Mouse (Mus musculus) heart, embryonic 12.5 days (tissue): Measurements from ENCODE around the gene Gm11011. TPM values are rescaled to one million over a fixed set of nuclear protein-coding genes. Genes with fewer than 3 reads are reported as not detected.
"Not testable (repeated sequence)": the region's sequence is repeated elsewhere in the genome, so short reads cannot be mapped to it uniquely, and the experiment has no call there.

ENCODE experiments used
- ATAC-seq: fragments of 200-750 bp; cut with Nextera tagmentation; 2 replicates; pipeline ENCODE4 v1.8.0; 2017; ENCODE audit warnings: moderate TSS enrichment, moderate library complexity; ENCODE audit not compliant: insufficient number of reproducible peaks, low FRiP score
- H3K27ac ChIP-seq: fragments of 300-500 bp; sonication (generic); 2 replicates; pipeline ENCODE4 v1.5.1; 2016; ENCODE audit warnings: mild to moderate bottlenecking, moderate library complexity; ENCODE audit not compliant: poor library complexity, severe bottlenecking
- H3K27me3 ChIP-seq: fragments of 300-500 bp; sonication (generic); replicated peaks from 2 replicates; pipeline ENCODE4 v1.6.1; 2016; ENCODE audit warnings: mild to moderate bottlenecking, moderate library complexity
- H3K36me3 ChIP-seq: fragments of 300-500 bp; sonication (generic); 2 replicates; pipeline ENCODE4 v1.6.1; 2016; ENCODE audit warnings: mild to moderate bottlenecking, moderate library complexity
- H3K4me1 ChIP-seq: fragments of 300-500 bp; sonication (generic); replicated peaks from 2 replicates; pipeline ENCODE4 v1.6.1; 2016; ENCODE audit warnings: mild to moderate bottlenecking
- H3K4me2 ChIP-seq: fragments of 300-500 bp; sonication (generic); 2 replicates; pipeline ENCODE4 v1.6.1; 2016; ENCODE audit warnings: mild to moderate bottlenecking, moderate library complexity
- H3K4me3 ChIP-seq: fragments of 300-500 bp; sonication (generic); 2 replicates; pipeline ENCODE4 v1.5.1; 2016; ENCODE audit warnings: mild to moderate bottlenecking
- H3K9ac ChIP-seq: fragments of 300-500 bp; sonication (generic); 2 replicates; pipeline ENCODE4 v1.6.1; 2016; ENCODE audit warnings: mild to moderate bottlenecking, moderate library complexity
- H3K9me3 ChIP-seq: fragments of 300-500 bp; sonication (generic); replicated peaks from 2 replicates; pipeline ENCODE4 v1.6.1; 2016; ENCODE audit warnings: mild to moderate bottlenecking, moderate library complexity
- WGBS: fragments of 180-500 bp; shearing (Covaris S2); methylation state at CpG from one replicate; pipeline ENCODE4 v1.1.7; 2016; 5-methylcytosine and 5-hydroxymethylcytosine counted together
- polyA plus RNA-seq: library from polyadenylated mRNA; unstranded; fragments of >200 nt; fragmentation: Nextera tagmentation; extraction: Ambion mirVana; gene quantifications from 2 replicates; pipeline ENCODE4 v1.2.1, GENCODE M21; 2016

Gm11011 gene
- not detected in 2 replicates for polyA plus RNA-seq

- not testable (repeated sequence) for H3K4me3 ChIP-seq, H3K4me2 ChIP-seq, H3K27me3 ChIP-seq, H3K27ac ChIP-seq, H3K36me3 ChIP-seq, H3K9me3 ChIP-seq, H3K4me1 ChIP-seq, H3K9ac ChIP-seq, ATAC-seq
Observed at GRCm38 (mm10) chr2:169587645-169588044, at the start of gene Gm11011. Gm11011 (minus strand) TSS chr2:169587745.

- 60% methylated on average over 4 of the region's 4 CpGs for WGBS
Observed at GRCm38 (mm10) chr2:169636414-169636813, 48.9 kb upstream of the Gm11011 start.

GRCm38 (mm10) chr2:169635428-169635827 lies 47.9 kb upstream of the Gm11011 start:
- Histone ChIP-seq H3K9me3 (no peaks in the 10 kb centered on the region), H3K4me3 (peak overlapping the region; percentile 66), H3K27ac (no peak overlapping the region), H3K4me1 (peaks cover 17% of the 10 kb centered on the region), H3K4me2 (peak overlapping the region; percentile 85), H3K9ac (no peak overlapping the region; the same call in 1 of the 2 replicates), H3K27me3 (no peaks in the 10 kb centered on the region), H3K36me3 (no peaks in the 10 kb centered on the region)
- ATAC-seq = no peak
- WGBS = 37% methylated on average over 7 of the region's 7 CpGs

More at GRCm38 (mm10) chr2:169636414-169636813, 48.9 kb upstream of the Gm11011 start:
- Histone ChIP-seq H3K9me3 (no peaks in the 10 kb centered on the region), H3K36me3 (no peaks in the 10 kb centered on the region), H3K4me1 (peaks cover 17% of the 10 kb centered on the region), H3K27ac (no peak overlapping the region), H3K4me3 (no peak overlapping the region), H3K9ac (no peak overlapping the region), H3K27me3 (no peaks in the 10 kb centered on the region), H3K4me2 (peak overlapping the region; percentile 85)
- no peak for ATAC-seq

- H3K4me1 ChIP-seq = peaks cover 17% of the 10 kb centered on the region
- H3K36me3 ChIP-seq = no peaks in the 10 kb centered on the region
- 48% methylated on average over 17 of the region's 17 CpGs for WGBS
- H3K9me3 ChIP-seq = no peaks in the 10 kb centered on the region
- peak overlapping the region; percentile 85 for H3K4me2 ChIP-seq
- peak overlapping the region; percentile 75 for H3K9ac ChIP-seq
- peak overlapping the region; percentile 24; the same call in 1 of the 2 replicates for H3K27ac ChIP-seq
- no peak for ATAC-seq
- no peaks in the 10 kb centered on the region for H3K27me3 ChIP-seq
- peak overlapping the region; percentile 66 for H3K4me3 ChIP-seq
Observed at GRCm38 (mm10) chr2:169634619-169635382, 47.3 kb upstream of the Gm11011 start.

- H3K9ac ChIP-seq = peak overlapping the region; percentile 75
- peaks cover 17% of the 10 kb centered on the region for H3K4me1 ChIP-seq
- peak overlapping the region; percentile 85 for H3K4me2 ChIP-seq
- H3K36me3 ChIP-seq = no peaks in the 10 kb centered on the region
- peak; percentile 27; the same call in 1 of the 2 replicates for ATAC-seq
- no peaks in the 10 kb centered on the region for H3K9me3 ChIP-seq
- H3K27ac ChIP-seq = peak overlapping the region; percentile 64
- WGBS = under 1% methylated on average over 38 of the region's 38 CpGs
- no peaks in the 10 kb centered on the region for H3K27me3 ChIP-seq
- H3K4me3 ChIP-seq = peak overlapping the region; percentile 66
Observed at GRCm38 (mm10) chr2:169633491-169634289, 46.1 kb upstream of the Gm11011 start.

- peak; percentile 82 for ATAC-seq
- no peaks in the 10 kb centered on the region for H3K9me3 ChIP-seq
- H3K27me3 ChIP-seq = no peaks in the 10 kb centered on the region
- H3K4me2 ChIP-seq = peak within 1 kb of the TSS; percentile 85
- peak within 1 kb of the TSS; percentile 75 for H3K9ac ChIP-seq
- H3K4me1 ChIP-seq = peaks cover 17% of the 10 kb centered on the region
- under 1% methylated on average over 22 of the region's 22 CpGs for WGBS
- H3K4me3 ChIP-seq = peak within 1 kb of the TSS; percentile 66
- H3K36me3 ChIP-seq = no peaks in the 10 kb centered on the region
- H3K27ac ChIP-seq = peak within 1 kb of the TSS; percentile 64
Observed at GRCm38 (mm10) chr2:169632338-169633151, 45.0 kb upstream of the Gm11011 start, which contains the start of gene Tshz2. Tshz2 (plus strand) TSS chr2:169633013.

GRCm38 (mm10) chr2:169630070-169630469 lies 42.5 kb upstream of the Gm11011 start:
- Histone ChIP-seq H3K4me1 (peaks cover 9% of the 10 kb centered on the region), H3K9me3 (no peaks in the 10 kb centered on the region), H3K9ac (no peak overlapping the region), H3K4me2 (no peak overlapping the region), H3K4me3 (no peak overlapping the region), H3K27me3 (no peaks in the 10 kb centered on the region), H3K36me3 (no peaks in the 10 kb centered on the region), H3K27ac (no peak overlapping the region)
- ATAC-seq = no peak
- WGBS = 85% methylated on average over 3 of the region's 3 CpGs

GRCm38 (mm10) chr2:169621201-169621710 lies 33.7 kb upstream of the Gm11011 start:
- H3K4me1 ChIP-seq = peaks cover 16% of the 10 kb centered on the region; the same call in 1 of the 2 replicates
- no peak overlapping the region for H3K9ac ChIP-seq
- WGBS = 45% methylated on average over 15 of the region's 15 CpGs
- no peak overlapping the region for H3K4me3 ChIP-seq
- H3K4me2 ChIP-seq = peak overlapping the region; percentile 41
- H3K9me3 ChIP-seq = no peaks in the 10 kb centered on the region
- H3K27me3 ChIP-seq = no peaks in the 10 kb centered on the region
- H3K27ac ChIP-seq = no peak overlapping the region
- peak; percentile 47; the same call in 1 of the 2 replicates for ATAC-seq
- H3K36me3 ChIP-seq = no peaks in the 10 kb centered on the region

GRCm38 (mm10) chr2:169615998-169616397 lies 28.5 kb upstream of the Gm11011 start:
- no peak overlapping the region for H3K27ac ChIP-seq
- H3K4me1 ChIP-seq = 0 out of 2 replicates have a peak, but pooled peaks cover 3% of the 10 kb centered on the region
- no peak overlapping the region for H3K4me2 ChIP-seq
- no peaks in the 10 kb centered on the region for H3K27me3 ChIP-seq
- no peaks in the 10 kb centered on the region for H3K36me3 ChIP-seq
- no peaks in the 10 kb centered on the region for H3K9me3 ChIP-seq
- 68% methylated on average over 6 of the region's 6 CpGs for WGBS
- ATAC-seq = no peak
- H3K9ac ChIP-seq = no peak overlapping the region
- no peak overlapping the region for H3K4me3 ChIP-seq

- no peak for ATAC-seq
Observed at GRCm38 (mm10) chr2:169614683-169615082, 27.1 kb upstream of the Gm11011 start.

More at GRCm38 (mm10) chr2:169614683-169615082, 27.1 kb upstream of the Gm11011 start:
- Histone ChIP-seq H3K27me3 (no peaks in the 10 kb centered on the region), H3K4me1 (0 out of 2 replicates have a peak, but pooled peaks cover 5% of the 10 kb centered on the region), H3K36me3 (no peaks in the 10 kb centered on the region), H3K27ac (no peak overlapping the region), H3K4me3 (no peak overlapping the region), H3K9me3 (no peaks in the 10 kb centered on the region), H3K9ac (no peak overlapping the region), H3K4me2 (no peak overlapping the region)
- 50% methylated on average over 4 of the region's 4 CpGs for WGBS
